Comparison of ENCODE assay signal across 10 mouse cellular contexts in genomic region chr16:45724061-45724741, GRCm38 (mm10). TPM values are rescaled to one million over a fixed set of nuclear protein-coding genes. Genes with fewer than 3 reads are reported as not detected.
DNase-seq lines count a peak whose midpoint lies in the region; ATAC-seq and TF ChIP-seq lines count a peak whose summit lies in the region.
"Had no signal": no experiment of that assay in that cellular context is flagged by ENCODE, and none has a peak within 500 bp of the region (broad histone marks: within the 10 kb centered on the region; RNA-seq: fewer than 3 reads in every experiment).

Gene Tagln3, minus strand, starts transcription at chr16:45724608.

- H3K27ac ChIP-seq in liver, embryonic 14.5 days, result no peak within 1 kb of the TSS

- peaks cover 15% of the 10 kb centered on the region for H3K4me1 ChIP-seq in megakaryocyte, embryonic 14.5 days
- no peaks in the 10 kb centered on the region for H3K4me1 ChIP-seq in liver, embryonic 14.5 days (replicated peaks; ENCODE audit: control insufficient read depth in 2 of 2, insufficient read depth in 2 of 2, low read length in 1 of 2)

- H3K9me3 ChIP-seq in megakaryocyte, embryonic 14.5 days, result no peaks in the 10 kb centered on the region
- H3K9me3 ChIP-seq in liver, embryonic 14.5 days (ENCODE audit: control insufficient read depth, low read length), result no peaks in the 10 kb centered on the region

- peak within 1 kb of the TSS; percentile 56 for H3K4me2 ChIP-seq in liver, embryonic 14.5 days (ENCODE audit: low read depth)

- WGBS in liver, embryonic 14.5 days (ENCODE audit: insufficient replicate concordance), result 5% methylated on average over 30 of the region's 30 CpGs

- peak within 1 kb of the TSS; percentile 82 for H3K4me3 ChIP-seq in megakaryocyte, embryonic 14.5 days (replicated peaks)
- peak within 1 kb of the TSS; percentile 40 to 54; a peak in 3 of 4 replicates for H3K4me3 ChIP-seq in liver, embryonic 14.5 days (ENCODE audit: insufficient read depth in 1 of 2, low read depth in 2 of 2, low read length in 2 of 2)
- H3K4me3 ChIP-seq: myocyte had no signal

- peaks cover 49% of the 10 kb centered on the region for H3K27me3 ChIP-seq in megakaryocyte, embryonic 14.5 days (replicated peaks)
- peaks cover 13% of the 10 kb centered on the region for H3K27me3 ChIP-seq in liver, embryonic 14.5 days (ENCODE audit: control insufficient read depth, insufficient read depth, low read length)
- H3K27me3 ChIP-seq: Patski had no signal

- no peak for TF ChIP-seq CTCF in liver, embryonic 14.5 days (IDR thresholded peaks at IDR 0.05; ENCODE audit: low read depth)

- peaks cover 13% of the 10 kb centered on the region for H3K36me3 ChIP-seq in megakaryocyte, embryonic 14.5 days (replicated peaks; ENCODE audit: low read length)
- no peaks in the 10 kb centered on the region; the same call in 1 of the 2 replicates for H3K36me3 ChIP-seq in liver, embryonic 14.5 days (replicated peaks; ENCODE audit: control insufficient read depth, insufficient read depth, low read depth)

- no peak for ATAC-seq in megakaryocyte, adult 5-6 weeks (ENCODE audit: poor library complexity, severe bottlenecking)
- no peak for ATAC-seq in liver, embryonic 14.5 days (ENCODE audit: insufficient read depth)
- ATAC-seq: Patski had no signal

- DNase-seq in cerebellum, postnatal 14 days, result peak; percentile 83 to 86
- peak; percentile 70 to 72 for DNase-seq in frontal cortex, postnatal 14 days (ENCODE audit: low spot score in 2 of 2)
- DNase-seq in kidney, postnatal 4 days, result peak; percentile 46 to 61
- DNase-seq in liver, embryonic 14.5 days (ENCODE audit: low read depth in 3 of 3, low spot score in 3 of 3), result no peak
- peak; percentile 56 for DNase-seq in retina, postnatal 7 days (ENCODE audit: low read depth, low spot score)
- DNase-seq in spleen, postnatal 4 days (ENCODE audit: low spot score in 2 of 2), result no peak

- no peak within 1 kb of the TSS for H3K9ac ChIP-seq in liver, embryonic 14.5 days (replicated peaks)

- TF ChIP-seq EP300 in liver, embryonic 14.5 days (IDR thresholded peaks at IDR 0.05; ENCODE audit: low read depth), result no peak

RNA-seq across cellular contexts. Expression of gene Tagln3, which starts in this region (rescaled TPM):
- not detected in 2 replicates for polyA plus RNA-seq in megakaryocyte, embryonic 14.5 days (2012; ENCODE audit: insufficient read depth, low replicate concordance)
- 1.0 TPM in 1 of 2 replicates, not detected in the other for total RNA-seq in megakaryocyte, adult 5-6 weeks (2015)
- total RNA-seq in megakaryocyte, adult 5-6 weeks (2017), result 0.55 TPM in 1 of 2 replicates, not detected in the other
- 0.39 and 0.86 TPM in 2 replicates for polyA plus RNA-seq in liver, embryonic 14.5 days (2012; rRNA removed)
- 0.15 TPM in 1 of 2 replicates, not detected in the other for polyA plus RNA-seq in liver, embryonic 14.5 days (2014; fragmentation: Nextera tagmentation; extraction: Ambion mirVana)

Comparison
In these comparisons a context has a peak if more than half of its experiments do, and no peak if none do; other contexts are left out.
1. DNase-seq: peak in cerebellum, postnatal 14 days (2 of 2), frontal cortex, postnatal 14 days (2 of 2), kidney, postnatal 4 days (2 of 2) and retina, postnatal 7 days (single experiment); none in liver, embryonic 14.5 days (0 of 3) and spleen, postnatal 4 days (0 of 2).